Mouse (Mus musculus): Measurements from ENCODE around the gene Dctn2. TPM values are rescaled to one million over a fixed set of nuclear protein-coding genes. Genes with fewer than 3 reads are reported as not detected.

Dctn2 gene
- total and polyA plus RNA-seq, 3 experiments = 240 to 297 TPM; not detected in 1

- TF ChIP-seq NELFE (IDR thresholded peaks at IDR 0.05; ENCODE audit: low read depth, low read length) (peak; percentile 26; the same call in 1 of the 2 replicates), POLR2A (IDR thresholded peaks at IDR 0.05; ENCODE audit: control insufficient read depth in 1 of 2, insufficient read depth in 1 of 2, low read depth in 1 of 2, low read length in 2 of 2, poor library complexity in 1 of 2) (peak; percentile 55 to 67; a peak in 3 of 4 replicates), ETS1 (IDR thresholded peaks at IDR 0.05; ENCODE audit: low read depth, low read length) (peak; percentile 72), USF2 (IDR thresholded peaks at IDR 0.05; ENCODE audit: borderline replicate concordance in 1 of 2, insufficient read depth in 1 of 2, low read depth in 1 of 2, low read length in 2 of 2) (peak; percentile 7 to 63; a peak in 2 of 4 replicates), TAL1 (IDR thresholded peaks at IDR 0.05; ENCODE audit: low read length) (no peak), SIN3A (IDR thresholded peaks at IDR 0.05; ENCODE audit: low read length) (peak; percentile 93), KAT2A (conservative IDR thresholded peaks at IDR 0.05; ENCODE audit: low read depth, low read length) (peak; percentile 32; the same call in 1 of the 2 replicates), MXI1 (IDR thresholded peaks at IDR 0.05; ENCODE audit: low read depth, low read length) (no peak; the same call in 1 of the 2 replicates), ELF1 (IDR thresholded peaks at IDR 0.05; ENCODE audit: low read depth, low read length) (no peak; the same call in 1 of the 2 replicates), MYB (IDR thresholded peaks at IDR 0.05; ENCODE audit: low read depth, low read length) (no peak), SMC3 (IDR thresholded peaks at IDR 0.05; ENCODE audit: low read depth, low read length) (no peak), BHLHE40 (IDR thresholded peaks at IDR 0.05; ENCODE audit: borderline replicate concordance, low read depth, low read length) (peak; percentile 79)
These were observed 22.8 kb downstream of the Dctn2 start, which contains the start of gene Mbd6 (continued) for GRCm38 (mm10) chr10:127288800-127289572.

GRCm38 (mm10) chr10:127289573-127290191 lies 23.5 kb downstream of the Dctn2 start:
- Histone ChIP-seq H3K36me3 (ENCODE audit: control insufficient read depth in 1 of 2, insufficient read depth in 2 of 2, low read length in 2 of 2) (peaks cover 11 to 22% of the 10 kb centered on the region in 2 experiments), H3K27ac (ENCODE audit: control insufficient read depth, low read depth, low read length) (peak overlapping the region; percentile 100), H3K9me3 (replicated peaks; ENCODE audit: insufficient read depth, low read length) (no peaks in the 10 kb centered on the region), H3K4me3 (ENCODE audit: control insufficient read depth in 1 of 2, insufficient read depth in 1 of 2, low read depth in 2 of 2, low read length in 2 of 2) (peak overlapping the region; percentile 52 to 59), H3K27me3 (ENCODE audit: control insufficient read depth in 1 of 2, insufficient read depth in 2 of 2, low read length in 2 of 2) (no peaks in the 10 kb centered on the region), H3K9ac (ENCODE audit: control insufficient read depth, low read depth, low read length, poor library complexity, severe bottlenecking) (peak overlapping the region; percentile 93), H3K4me1 (ENCODE audit: control insufficient read depth in 1 of 2, insufficient read depth in 2 of 2, low read length in 2 of 2) (peaks cover 0 to 23% of the 10 kb centered on the region in 2 experiments; a peak in 2 of 4 replicates), H3K79me2 (ENCODE audit: control insufficient read depth, insufficient read depth, low read length, poor library complexity) (peaks cover 69% of the 10 kb centered on the region)
- DNase-seq (ENCODE audit: low read depth, low spot score) = peak; percentile 91
- TF ChIP-seq RAD21 (IDR thresholded peaks at IDR 0.05; ENCODE audit: low read depth, low read length) (no peak), MAZ (IDR thresholded peaks at IDR 0.05; ENCODE audit: low read depth, low read length) (no peak), USF2 (IDR thresholded peaks at IDR 0.05; ENCODE audit: borderline replicate concordance in 1 of 2, insufficient read depth in 1 of 2, low read depth in 1 of 2, low read length in 2 of 2) (no peak; a peak in 1 of 4 replicates), ZNF384 (IDR thresholded peaks at IDR 0.05; ENCODE audit: low read depth, low read length) (peak; percentile 68), TCF12 (IDR thresholded peaks at IDR 0.05; ENCODE audit: low read depth, low read length) (no peak; the same call in 1 of the 2 replicates), RCOR1 (IDR thresholded peaks at IDR 0.05; ENCODE audit: low read depth, low read length) (no peak), E2F4 (IDR thresholded peaks at IDR 0.05; ENCODE audit: borderline replicate concordance, low read depth, low read length) (no peak), MYB (IDR thresholded peaks at IDR 0.05; ENCODE audit: low read depth, low read length) (no peak), UBTF (IDR thresholded peaks at IDR 0.05; ENCODE audit: borderline replicate concordance, insufficient read depth, low read depth, low read length) (0 out of 2 replicates have a peak, but pooled peaks have one; percentile 21), SIN3A (IDR thresholded peaks at IDR 0.05; ENCODE audit: low read length) (peak; percentile 67), MAX (IDR thresholded peaks at IDR 0.05; ENCODE audit: low read length) (peak; percentile 55), EP300 (IDR thresholded peaks at IDR 0.05; ENCODE audit: low read depth in 1 of 2, low read length in 2 of 2) (no peak), ELF1 (IDR thresholded peaks at IDR 0.05; ENCODE audit: low read depth, low read length) (no peak), GATA1 (IDR thresholded peaks at IDR 0.05; ENCODE audit: low read depth, low read length) (no peak), ZC3H11A (IDR thresholded peaks at IDR 0.05; ENCODE audit: low read depth, low read length) (no peak), MAFK (IDR thresholded peaks at IDR 0.05; ENCODE audit: borderline replicate concordance, low read depth, low read length) (no peak), NELFE (IDR thresholded peaks at IDR 0.05; ENCODE audit: low read depth, low read length) (peak; percentile 66), GABPA (IDR thresholded peaks at IDR 0.05; ENCODE audit: low read depth, low read length) (no peak), MEF2A (IDR thresholded peaks at IDR 0.05; ENCODE audit: extremely low read depth, insufficient replicate concordance, low read depth, low read length, poor library complexity, severe bottlenecking) (no peak), ZKSCAN1 (IDR thresholded peaks at IDR 0.05; ENCODE audit: low read depth, low read length) (no peak), NRF1 (IDR thresholded peaks at IDR 0.05; ENCODE audit: insufficient read depth, low read depth, low read length, poor library complexity, severe bottlenecking) (no peak), USF1 (IDR thresholded peaks at IDR 0.05; ENCODE audit: low read depth, low read length) (no peak), POLR2AphosphoS2 (IDR thresholded peaks at IDR 0.05; ENCODE audit: low read length) (peak; percentile 88; the same call in 1 of the 2 replicates)

Measured in MEL (cell line).